Mouse (Mus musculus): ENCODE results near the gene Gphn.

GRCm38 (mm10) chr12:78248366-78248765 lies 22.2 kb downstream of the Gphn start:
- no peak for TF ChIP-seq HCFC1 (IDR thresholded peaks at IDR 0.05; ENCODE audit: low read depth, low read length)
- no peak for TF ChIP-seq JUND (IDR thresholded peaks at IDR 0.05; ENCODE audit: low read depth, low read length)
- TF ChIP-seq CTCF (IDR thresholded peaks at IDR 0.05 in 2 of 3, conservative IDR thresholded peaks at IDR 0.05 in 1 of 3; ENCODE audit: control insufficient read depth in 1 of 3, insufficient read depth in 1 of 3, low read depth in 2 of 3, low read length in 3 of 3, poor library complexity in 1 of 3, severe bottlenecking in 1 of 3): no peak
- no peak for TF ChIP-seq POLR2A (IDR thresholded peaks at IDR 0.05; ENCODE audit: control insufficient read depth in 1 of 2, insufficient read depth in 1 of 2, low read depth in 1 of 2, low read length in 2 of 2, poor library complexity in 1 of 2)
- no peak for TF ChIP-seq MAFK (IDR thresholded peaks at IDR 0.05; ENCODE audit: borderline replicate concordance, low read depth, low read length)
- no peak for TF ChIP-seq POLR2AphosphoS2 (IDR thresholded peaks at IDR 0.05; ENCODE audit: low read length)
- TF ChIP-seq USF1 (IDR thresholded peaks at IDR 0.05; ENCODE audit: low read depth, low read length): no peak

All from MEL (cell line).